Mouse (Mus musculus): ENCODE results near the gene Ankrd33.
A peak's percentile ranks its signal among the peaks of the same experiment; 100 is the strongest.

Ankrd33 gene

DNA sequence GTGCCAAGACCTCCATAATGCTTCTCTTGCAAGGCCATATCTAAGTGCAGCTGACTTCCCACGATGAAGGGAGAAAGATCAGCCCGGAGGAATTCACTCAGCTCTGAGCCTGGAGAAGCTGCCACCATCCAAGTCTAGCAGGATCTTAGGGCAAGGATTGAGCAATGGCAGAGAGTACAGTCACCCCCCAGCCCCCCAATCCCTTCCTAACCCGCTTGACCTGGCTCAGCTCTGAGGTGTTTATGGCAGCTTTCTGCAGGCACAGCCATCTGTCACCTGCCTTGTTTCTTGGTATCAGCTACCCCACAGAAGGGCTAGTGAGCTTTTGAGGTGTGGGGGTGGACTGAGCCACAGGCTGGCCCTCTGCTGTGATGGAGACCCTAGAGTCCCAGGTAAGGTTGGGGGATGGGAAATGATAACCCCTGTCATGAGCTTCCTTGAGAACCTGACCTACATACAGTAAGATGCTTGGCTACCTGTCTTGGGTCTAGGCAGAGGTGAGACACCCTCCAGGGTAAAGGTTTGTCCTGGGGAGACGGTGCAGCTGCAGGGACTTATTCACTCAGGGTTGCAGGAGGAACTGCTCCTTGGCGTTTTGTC, at the start of gene Ankrd33:
Ankrd33 (plus strand) TSS at position 245 of the 600 bp plus-strand sequence.
- no peak for DNase-seq

DNA sequence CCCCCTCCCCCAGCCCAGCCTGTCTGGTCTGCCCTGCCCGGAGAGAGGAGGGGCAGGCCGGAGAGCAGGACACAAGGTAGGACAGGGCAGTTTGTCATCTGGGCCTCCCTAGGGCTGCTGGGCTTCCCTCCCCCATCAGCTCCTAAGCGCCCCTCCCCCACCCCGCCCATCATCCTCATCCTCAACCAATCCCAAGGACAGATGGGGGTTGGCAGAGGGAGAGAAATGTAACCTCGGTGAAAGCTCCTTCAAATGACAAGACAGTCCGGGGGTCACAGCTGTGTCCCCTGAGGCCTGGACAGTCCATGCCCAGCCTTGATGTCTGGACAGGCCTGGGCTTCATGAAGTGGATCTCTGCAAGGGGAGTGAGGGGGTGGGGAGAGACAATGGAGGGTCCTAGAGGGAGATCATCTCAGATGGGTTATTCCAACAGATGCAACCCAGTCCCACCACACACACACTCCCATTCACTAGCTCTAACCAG, 49.1 kb upstream of the Ankrd33 start:
- no peak for DNase-seq

DNA sequence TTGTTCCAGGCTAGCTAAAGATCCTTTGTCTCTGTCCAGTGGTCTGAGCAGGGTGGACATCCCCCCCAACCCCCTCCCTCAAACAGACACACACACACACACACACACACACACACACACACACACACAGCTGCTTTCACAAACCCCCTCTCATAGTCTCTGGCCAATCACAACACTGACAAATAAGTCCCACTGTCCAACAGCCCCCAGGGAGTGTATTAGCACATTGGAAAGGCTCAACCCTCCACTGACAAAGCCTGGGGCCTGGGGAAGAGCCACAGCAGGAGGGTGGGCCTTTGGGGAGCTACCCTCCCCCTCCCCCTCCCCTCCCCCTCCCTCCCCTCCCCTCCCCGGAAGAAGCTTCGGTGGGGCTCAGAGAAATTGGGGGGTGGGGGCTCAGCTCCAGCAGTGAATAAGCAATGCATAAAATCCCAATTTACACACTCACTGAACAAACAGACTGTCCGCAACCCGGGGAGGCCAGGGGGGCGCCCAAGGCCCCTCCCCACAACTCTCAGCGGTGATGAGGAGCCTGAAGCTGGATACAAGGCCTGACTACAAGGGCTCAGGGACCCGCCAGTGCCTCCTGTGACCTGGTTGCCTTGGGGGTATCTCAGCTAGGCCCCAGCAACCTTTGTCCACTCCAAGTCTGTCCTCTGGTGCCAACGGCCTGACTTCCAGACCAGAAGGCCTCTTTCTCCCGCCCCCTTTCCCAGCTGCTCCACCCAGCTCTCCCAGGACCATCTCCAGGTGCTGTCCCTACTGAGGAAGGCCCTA, 48.4 kb upstream of the Ankrd33 start:
- no peak for DNase-seq

DNA sequence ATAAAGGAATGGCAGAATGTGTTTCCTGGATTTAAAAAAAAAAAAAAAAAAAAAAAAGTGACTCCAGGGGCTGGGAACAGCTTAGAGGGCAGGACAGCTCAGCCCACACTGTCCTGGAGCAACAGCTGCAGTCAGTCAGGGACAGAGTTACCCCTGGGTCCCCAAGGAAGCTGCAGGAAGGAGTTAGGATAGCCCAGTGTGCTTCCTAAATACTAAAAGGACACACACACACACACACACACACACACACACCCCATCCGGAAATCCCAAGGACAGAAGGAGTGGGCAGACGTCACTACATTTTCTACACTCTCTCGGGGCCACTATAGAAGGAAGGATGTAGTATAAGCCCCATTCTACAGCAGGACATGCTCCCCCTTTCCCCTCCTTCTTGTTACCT, 47.5 kb upstream of the Ankrd33 start:
- DNase-seq, result no peak

DNA sequence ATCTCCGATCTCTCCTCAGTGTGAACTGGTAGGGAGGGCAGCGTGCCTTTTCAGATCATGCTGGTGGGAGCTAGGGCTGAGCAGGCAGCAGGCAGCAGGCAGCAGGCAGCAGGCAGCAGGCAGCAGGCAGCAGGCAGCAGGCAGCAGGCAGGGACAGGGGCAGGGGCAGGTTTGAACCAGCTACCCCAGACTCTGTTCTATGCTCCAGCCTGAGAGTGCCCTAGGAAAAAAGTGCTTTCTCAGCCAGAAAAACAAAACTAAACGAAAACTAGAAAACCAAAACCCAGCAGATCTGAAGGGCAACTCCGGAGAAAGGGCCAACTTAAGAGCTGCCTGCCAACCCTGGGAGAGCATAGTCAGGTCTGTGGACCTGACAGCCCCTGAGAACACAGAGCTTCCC, 46.9 kb upstream of the Ankrd33 start:
- no peak for DNase-seq

DNA sequence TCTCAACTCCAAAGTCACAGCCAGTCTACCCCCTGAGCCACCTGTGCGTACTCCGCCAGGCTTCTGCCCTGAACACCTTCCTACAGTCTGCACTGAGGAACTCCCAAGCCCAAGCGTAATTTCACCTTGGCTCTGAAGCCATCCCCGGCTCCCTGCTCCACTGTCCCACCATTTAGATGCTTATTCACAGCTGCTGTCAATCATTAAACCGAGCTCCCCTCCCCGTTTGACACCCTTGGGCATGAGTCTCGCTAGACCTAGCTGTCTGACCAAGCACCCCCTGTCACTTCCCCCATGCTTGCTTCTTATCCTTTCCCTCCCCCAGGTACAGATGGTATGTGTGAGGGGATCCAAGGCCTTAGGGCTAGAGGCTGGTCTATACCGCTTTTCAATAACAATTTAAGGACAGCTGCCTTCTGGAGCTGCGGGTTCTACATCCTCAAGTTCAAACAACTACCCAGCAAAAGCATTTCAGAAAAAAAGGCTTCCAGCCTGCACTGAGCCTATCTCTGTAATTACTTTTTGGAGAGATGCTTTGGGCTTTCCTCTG, 45.8 kb upstream of the Ankrd33 start:
- no peak for DNase-seq

DNA sequence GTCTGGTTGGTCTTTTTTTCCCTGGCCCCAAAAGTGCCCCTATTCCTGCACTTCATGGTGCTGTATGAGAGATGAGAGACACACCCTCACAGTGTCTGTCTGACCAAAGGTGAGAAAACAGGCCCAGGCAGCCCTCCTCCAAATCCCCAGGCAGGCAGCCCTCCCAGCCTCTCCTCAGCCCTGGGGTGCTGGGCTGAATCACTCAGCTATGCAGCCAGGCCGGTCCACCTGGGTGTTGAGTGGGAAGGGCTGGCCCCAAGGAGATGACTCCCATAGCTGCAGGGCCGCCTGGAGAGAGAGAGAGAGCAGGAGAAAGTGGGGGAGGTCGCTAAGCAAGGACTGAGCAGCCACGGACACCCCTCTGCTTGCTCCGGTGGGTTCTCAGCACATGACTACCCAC, 44.8 kb upstream of the Ankrd33 start:
- DNase-seq, result no peak

DNA sequence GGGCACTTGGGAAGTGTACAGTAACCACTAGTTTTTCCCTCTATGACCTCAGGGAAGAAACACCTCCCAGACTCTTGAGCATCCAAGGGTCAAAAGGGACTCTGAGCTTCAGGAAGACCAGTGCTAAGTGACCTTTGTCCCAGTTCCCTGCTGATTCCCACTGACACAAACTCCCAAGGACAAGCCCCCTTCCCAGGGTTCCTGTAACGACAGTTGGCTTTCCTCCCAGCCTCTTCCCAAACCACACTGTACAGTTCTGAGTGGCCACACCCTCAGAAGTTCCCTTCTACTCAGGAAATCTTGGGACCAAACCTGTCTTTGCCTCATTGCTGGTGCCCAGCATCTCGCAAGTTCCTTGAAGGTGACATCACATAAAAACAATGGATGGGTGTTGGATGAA, 42.8 kb upstream of the Ankrd33 start:
- DNase-seq, result no peak

DNA sequence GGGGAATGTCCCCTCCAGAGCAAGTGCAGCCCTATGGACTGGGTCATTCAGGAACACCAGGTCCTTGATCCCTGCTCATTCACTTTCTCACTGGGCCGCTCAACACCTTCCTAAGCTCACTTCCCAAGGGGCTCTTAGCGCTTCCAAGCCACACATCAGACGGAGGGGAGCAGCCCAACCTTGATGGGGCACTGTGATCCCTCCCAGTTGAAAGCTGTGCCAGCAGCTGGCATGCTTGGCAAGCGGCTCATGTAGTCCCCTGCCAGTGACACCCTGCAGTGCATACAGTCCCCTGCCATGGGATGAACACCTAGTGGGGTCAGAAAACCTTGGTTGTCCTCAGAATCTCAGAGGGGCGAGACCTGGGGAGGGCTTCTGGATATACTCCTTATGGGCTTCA, 41.5 kb upstream of the Ankrd33 start:
- no peak for DNase-seq

DNA sequence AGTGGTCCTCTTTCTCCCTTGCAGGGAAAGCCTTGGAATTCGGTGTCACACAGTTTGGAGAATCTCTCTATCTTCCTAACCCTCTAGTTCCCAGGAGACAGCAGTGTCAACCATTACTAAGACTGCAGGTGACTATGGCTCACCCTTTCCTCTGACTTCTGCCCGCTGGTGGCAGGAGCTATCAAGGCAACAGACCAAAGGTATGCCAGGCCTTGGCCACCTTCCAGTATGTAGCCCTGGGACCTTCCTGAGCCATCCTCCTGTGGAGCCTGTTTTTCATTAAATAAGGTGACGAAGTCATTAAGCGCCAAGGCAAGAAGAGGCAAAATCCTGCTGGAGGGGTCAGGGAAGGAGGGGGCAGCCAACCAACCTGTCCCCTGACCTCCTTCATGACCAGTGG, 40.4 kb upstream of the Ankrd33 start:
- no peak for DNase-seq

DNA sequence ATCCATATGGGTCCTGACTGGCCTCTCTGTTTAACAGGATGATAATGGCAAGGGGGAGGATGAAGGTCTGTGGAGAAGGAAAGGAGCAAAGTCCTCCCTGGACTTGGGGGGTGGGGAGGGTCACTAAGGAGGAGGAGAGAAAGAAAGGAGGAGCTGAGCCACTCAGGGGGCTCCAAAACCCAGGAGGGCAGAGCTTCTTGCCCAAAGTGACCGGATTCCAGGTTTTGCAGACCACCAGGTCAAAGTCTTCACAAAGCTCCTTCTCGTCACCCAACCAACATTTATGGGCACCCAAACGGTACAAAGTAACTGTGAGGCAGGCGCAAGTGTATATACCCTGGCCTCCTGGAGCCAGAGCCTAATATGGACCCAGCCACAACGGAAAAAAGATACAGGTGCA, 39.9 kb upstream of the Ankrd33 start:
- no peak for DNase-seq

DNA sequence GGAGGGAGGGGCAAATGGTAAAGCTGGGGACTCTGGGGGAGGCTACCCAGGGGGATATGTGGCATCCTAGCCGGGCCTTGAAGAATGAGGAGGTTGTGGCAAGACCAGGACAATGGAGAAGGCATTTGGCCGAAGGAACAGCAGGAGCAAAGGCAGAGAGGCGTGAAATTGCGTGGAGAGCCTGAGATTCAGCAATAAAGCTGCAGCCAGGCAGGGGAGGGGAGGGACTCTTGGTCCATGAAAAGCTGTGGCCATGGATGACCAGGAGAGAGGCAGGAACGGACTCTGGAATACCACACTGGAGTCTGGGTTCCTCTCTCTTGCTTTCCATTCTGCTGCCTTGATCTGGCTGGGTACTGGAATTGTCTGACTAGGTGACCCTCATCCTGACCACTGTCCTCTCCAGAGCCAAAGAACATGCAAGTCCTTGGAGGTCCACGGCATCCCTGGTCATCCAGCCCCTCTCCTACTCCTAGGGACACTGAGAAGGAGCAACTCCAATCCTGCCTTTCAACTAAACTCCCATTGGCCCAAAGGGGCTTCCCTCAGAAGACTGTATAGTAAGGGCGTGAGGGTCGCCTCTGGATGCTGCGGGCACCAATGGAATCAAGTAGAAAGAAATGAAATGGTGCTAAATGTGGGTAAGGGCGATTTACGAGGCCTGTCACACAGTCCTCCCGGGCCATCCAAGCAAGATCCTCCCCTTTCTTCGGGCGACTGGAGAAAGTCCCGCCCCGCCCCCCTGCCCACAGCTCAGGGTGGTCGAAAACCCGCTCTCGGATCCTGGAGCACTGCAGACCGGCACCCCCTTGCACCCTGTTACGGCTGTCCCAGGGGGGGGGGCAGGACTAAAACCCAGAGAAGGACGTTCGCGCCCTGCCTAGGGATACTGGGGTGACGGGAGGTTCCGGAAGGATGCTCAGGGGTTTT, 39.2 kb upstream of the Ankrd33 start:
- DNase-seq, result no peak

DNA sequence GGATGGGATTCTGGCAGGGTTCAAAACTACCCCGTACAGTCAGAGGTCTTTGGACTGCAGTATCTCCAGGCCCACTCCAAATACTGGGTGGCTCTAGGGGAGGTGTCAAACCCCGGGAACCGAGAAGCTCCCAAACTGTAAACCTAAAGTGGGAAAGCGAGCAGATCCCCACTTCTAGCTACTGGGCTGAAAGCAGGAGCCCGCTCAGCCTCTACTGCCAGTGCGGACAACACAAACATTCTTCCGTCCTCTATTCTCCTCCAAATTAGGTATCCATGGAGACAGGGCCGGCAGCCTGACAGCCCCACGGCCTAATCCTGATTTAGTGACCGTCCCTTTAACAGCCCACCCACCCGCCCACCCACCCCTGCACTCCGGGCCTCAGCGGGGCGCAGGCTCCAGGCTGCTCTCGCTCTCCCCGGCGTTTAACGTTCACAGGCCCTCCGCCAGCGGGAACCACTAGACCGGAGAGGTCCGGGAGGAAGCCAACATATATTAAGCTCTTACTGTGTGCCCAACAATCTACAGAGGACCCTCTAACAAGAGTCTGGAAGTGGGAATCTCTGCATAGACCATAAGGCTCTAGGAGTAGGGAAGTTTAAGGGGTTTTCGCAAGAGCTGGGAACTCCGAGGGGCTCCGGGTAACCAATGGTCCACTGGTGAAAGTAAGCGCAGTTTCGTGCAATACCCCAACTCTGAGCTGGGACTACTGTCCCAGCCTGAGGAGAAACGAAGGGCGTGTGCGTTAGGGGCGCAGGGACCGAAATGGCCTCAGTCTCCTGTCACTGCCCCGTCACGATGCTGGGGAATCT, 38.3 kb upstream of the Ankrd33 start:
- no peak for DNase-seq

DNA sequence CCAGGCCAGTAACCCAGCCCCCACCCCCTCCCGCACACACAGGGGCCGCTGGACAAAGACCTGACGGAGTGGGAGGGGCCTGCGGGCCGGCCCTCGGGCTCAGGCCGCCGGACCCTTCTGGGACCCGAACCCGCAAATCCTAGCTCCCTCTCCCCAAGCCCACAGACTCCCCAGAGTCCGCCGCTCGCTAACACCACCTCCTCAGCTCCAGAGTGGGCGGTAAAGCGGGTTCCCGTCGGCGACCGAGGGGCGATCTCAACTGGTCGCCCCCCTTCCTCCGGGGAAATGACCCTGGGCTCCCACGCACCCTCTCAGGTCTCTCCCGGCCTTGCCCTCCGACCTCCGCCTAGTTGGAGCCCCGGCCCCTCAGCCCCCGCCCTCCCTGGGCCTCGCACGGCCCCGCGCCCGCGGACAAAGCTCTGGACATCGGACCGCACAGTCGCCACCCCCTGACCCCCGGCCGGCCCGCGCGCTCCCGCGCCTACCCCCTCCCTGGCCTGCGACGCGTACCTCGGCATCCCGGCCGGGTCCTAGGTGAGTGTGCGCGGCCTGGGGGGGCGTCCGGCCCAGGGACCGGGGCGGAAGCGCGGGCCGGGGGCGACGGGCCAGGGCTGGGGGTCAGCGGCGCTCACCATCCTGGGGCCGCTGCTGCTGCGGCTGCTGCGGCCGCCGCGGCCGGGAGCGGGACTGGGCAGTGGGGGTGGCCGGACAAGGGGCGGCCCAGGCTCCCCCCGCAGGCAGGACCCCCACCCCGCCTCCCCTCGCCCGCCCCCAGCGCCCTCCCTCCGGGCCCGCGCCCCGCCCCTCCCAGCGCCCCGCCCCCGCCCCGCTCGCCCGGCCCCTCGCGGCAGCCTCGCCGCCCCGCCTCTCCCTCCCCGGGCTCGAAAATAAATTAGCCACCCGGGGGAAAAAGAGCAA, 37.5 kb upstream of the Ankrd33 start, which contains the start of gene Fignl2:
Fignl2 (minus strand) TSS at position 755 of the 918 bp plus-strand sequence.
- no peak for DNase-seq

DNA sequence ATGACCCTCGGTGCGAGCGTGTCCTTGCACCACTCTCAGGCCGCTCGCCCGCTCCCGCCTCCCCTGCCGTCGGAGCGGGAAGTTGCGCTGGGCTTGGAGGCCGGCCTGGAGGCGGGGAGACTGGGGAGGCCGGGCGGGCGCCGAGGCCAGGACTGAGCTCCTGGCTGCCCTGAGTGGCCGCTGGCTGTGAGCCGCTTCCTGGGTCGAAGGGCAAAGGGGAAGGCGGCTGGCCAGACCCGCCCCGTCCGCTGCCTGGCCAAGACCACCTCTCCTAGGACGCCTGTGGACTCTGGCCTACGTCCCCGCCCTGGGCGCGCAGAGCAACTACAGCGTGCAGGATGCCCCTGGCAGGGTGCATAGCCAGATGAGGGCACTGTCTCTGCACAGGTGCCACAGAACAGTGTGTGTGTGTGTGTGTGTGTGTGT, 36.8 kb upstream of the Ankrd33 start:
- peak; percentile 38 for DNase-seq

DNA sequence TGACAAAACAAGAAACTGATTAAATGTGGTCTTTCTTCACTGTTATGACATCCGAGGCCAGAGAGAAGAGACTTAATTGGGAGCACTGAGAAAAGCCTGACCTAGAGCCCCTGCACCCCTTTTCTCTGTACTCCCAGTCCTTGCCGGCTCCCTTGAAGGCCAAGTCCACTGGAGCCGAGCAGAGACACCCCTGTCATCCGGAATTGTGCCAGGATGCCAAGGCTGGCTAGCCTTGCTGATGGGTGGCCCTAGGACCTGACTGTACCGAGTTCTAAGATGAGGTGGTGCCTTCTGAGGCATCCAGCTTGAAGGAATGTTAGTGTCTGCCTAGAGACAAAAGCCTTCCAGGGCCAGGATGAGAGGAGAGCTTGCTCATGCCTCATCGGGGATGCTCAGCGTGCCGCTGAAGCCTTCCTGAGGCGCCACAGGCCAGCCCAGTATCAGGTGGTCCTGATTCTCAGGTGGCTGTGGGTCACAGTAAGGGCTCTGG, 35.5 kb upstream of the Ankrd33 start:
- no peak for DNase-seq

DNA sequence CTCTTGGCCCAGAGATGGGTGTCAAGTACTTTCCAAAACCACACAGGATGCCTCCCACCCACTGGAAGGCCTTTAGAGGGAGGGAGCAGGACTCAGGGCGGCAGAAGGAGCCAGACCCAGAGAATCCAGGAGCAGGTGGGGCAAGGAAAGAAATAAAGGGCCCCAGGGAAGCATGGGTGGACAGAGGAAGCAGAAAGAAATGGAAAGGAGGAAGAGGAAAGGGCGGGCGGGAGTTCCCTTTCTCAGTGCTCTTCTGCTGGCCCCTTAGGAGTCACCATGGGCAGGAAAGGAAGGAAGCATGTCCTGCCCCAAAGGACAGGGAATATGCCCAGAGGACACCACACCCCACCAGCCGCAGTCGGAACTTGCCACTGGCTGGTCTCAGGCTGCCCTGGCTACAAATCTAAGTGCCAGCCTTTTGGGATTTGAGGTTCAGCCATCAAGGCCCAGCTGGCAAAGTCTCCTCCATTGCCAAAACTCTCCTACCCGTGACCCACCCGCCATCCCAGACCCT, 34.5 kb upstream of the Ankrd33 start:
- no peak for DNase-seq

DNA sequence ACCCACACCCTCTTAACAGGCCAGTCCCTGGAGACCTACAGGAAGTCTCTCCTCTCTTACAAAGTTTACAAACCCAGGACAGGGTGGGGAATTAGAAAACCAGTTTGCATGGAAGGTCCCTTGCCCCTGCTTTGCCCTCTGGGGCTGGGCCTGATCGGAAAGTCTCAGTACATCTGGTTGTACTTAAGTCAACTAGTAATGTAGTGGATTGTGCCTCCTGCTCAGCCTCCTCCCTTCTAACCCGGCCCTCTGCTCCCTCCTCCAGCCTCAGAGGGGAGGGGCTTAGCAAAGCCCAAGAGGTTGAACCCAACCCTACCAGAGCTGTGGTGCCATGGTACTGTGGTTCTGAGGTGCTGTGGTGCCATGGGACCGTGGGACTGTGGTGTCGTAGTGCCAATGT, 33.3 kb upstream of the Ankrd33 start:
- no peak for DNase-seq

DNA sequence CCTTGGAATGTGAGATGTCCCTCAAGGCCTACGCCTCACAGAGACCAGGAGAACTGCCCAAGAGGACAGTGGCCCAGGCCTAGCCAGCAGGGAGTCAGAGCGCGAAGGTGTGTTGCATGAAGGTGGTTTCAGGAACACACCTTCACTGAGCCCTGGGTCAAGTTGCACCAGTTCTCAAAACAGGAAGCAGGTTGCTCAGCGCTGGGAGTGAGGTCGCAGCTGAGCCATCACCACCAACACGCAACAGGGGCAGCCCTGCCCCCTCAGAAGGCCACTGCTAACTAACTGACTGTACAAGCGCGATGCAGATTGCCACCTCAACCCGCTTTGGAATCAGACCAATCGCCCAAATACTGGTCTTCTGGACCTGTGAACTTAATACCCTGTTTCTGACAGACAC, 31.1 kb upstream of the Ankrd33 start:
- no peak for DNase-seq

DNA sequence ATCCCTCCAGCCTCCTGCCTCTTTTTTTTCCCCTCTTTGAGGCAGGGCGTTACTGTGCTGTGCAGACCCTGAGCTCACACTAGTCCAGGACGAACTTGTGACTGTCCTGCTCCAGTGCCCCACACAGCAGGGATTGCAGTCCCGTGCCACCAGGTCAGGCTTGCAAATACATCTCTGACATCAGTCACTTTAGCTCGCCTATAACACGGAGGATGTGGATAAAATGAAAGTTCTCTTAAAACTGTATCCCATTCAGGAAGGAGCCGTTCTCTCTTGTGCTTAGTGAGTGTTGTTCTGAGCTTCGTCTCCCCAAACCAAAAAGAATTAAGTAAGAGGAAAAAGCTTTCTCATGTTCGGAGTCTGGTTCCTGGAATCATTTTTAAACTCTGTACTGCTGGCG, 29.1 kb upstream of the Ankrd33 start:
- DNase-seq, result no peak

DNA sequence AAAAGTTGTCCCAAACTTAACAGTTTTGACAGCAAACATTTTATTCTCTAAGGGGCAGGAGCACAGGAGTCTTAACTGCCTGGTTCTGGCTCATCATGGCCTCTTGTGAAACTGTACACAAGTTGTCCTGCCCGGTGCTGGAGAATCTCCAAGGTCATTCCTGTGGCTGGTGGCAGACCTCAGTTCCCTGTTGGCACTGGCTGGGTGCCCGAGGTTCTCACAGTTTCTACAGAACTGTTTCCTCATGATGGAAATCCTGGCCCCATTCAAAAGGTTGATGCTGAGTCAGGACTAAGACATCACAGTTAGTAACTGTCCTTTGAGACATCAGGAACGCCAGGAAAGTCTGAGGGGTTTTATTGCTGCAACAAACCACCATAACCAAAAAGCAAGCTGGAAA, 28.6 kb upstream of the Ankrd33 start:
- DNase-seq, result no peak
